Mouse (Mus musculus) lung, postnatal 0 days (tissue): ENCODE results near the gene Mroh3. TPM values are rescaled to one million over a fixed set of nuclear protein-coding genes. Genes with fewer than 3 reads are reported as not detected.

Source experiments
- ATAC-seq: fragments of 200-750 bp; cut with Nextera tagmentation; 2 replicates; pipeline ENCODE4 v1.8.0; 2017; ENCODE audit warnings: moderate library complexity
- DNase-seq: peaks from one replicate; pipeline ENCODE4 v3.0.0-alpha.2; 2016; ENCODE audit warnings: low spot score
- H3K27ac ChIP-seq: fragments of 300-500 bp; sonication (generic); 2 replicates; pipeline ENCODE4 v1.5.1; 2014; ENCODE audit warnings: antibody characterized with exemption, mild to moderate bottlenecking, low read length, mixed read lengths
- H3K27me3 ChIP-seq: fragments of 300-500 bp; sonication (generic); replicated peaks from 2 replicates; pipeline ENCODE4 v1.6.1; 2014; ENCODE audit warnings: low read length, mixed read lengths; ENCODE audit not compliant: insufficient read depth
- H3K36me3 ChIP-seq: fragments of 300-500 bp; sonication (generic); 2 replicates; pipeline ENCODE4 v1.6.1; 2014; ENCODE audit warnings: low read length, mixed read lengths; ENCODE audit not compliant: insufficient read depth
- H3K4me1 ChIP-seq: fragments of 300-500 bp; sonication (generic); 2 replicates; pipeline ENCODE4 v1.6.1; 2014; ENCODE audit warnings: antibody characterized with exemption, low read depth, low read length, mixed read lengths; ENCODE audit not compliant: insufficient read depth
- H3K4me2 ChIP-seq: fragments of 300-500 bp; sonication (generic); replicated peaks from 2 replicates; pipeline ENCODE4 v1.6.1; 2014; ENCODE audit warnings: low read depth, mild to moderate bottlenecking, low read length, moderate library complexity, mixed read lengths
- H3K4me3 ChIP-seq: fragments of 300-500 bp; sonication (generic); 2 replicates; pipeline ENCODE4 v1.5.1; 2014; ENCODE audit warnings: low read depth, low read length
- H3K9ac ChIP-seq: fragments of 300-500 bp; sonication (generic); replicated peaks from 2 replicates; pipeline ENCODE4 v1.6.1; 2014; ENCODE audit warnings: low read depth, mild to moderate bottlenecking
- H3K9me3 ChIP-seq: fragments of 300-500 bp; sonication (generic); 2 replicates; pipeline ENCODE4 v1.6.1; 2016; ENCODE audit warnings: low read length, mixed read lengths
- CTCF ChIP-seq: IDR thresholded peaks from 2 replicates; pipeline ENCODE4 v1.5.1; 2016; ENCODE audit warnings: antibody characterized with exemption, mild to moderate bottlenecking
- EP300 ChIP-seq: IDR thresholded peaks from 2 replicates; pipeline ENCODE4 v1.6.1; 2016; ENCODE audit warnings: antibody characterized with exemption, mild to moderate bottlenecking, control low read depth
- WGBS: fragments of 180-500 bp; shearing (Covaris S2); extraction: QIAGEN DNeasy Blood & Tissue Kit; methylation state at CpG from one replicate; pipeline ENCODE4 v1.1.7; 2014; 5-methylcytosine and 5-hydroxymethylcytosine counted together
- polyA plus RNA-seq: library from polyadenylated mRNA; unstranded; fragments of >200 nt; fragmentation: Nextera tagmentation; extraction: Ambion mirVana; gene quantifications from 2 replicates; pipeline ENCODE4 v1.2.1, GENCODE M21; 2015

Gene Mroh3
- polyA plus RNA-seq, 1 experiment from 2014 or later: 0.18 TPM

- Histone ChIP-seq H3K9ac (no peak overlapping the region), H3K27ac (no peak overlapping the region), H3K4me3 (no peak overlapping the region), H3K4me2 (no peak overlapping the region), H3K36me3 (no peaks in the 10 kb centered on the region), H3K27me3 (no peaks in the 10 kb centered on the region), H3K4me1 (no peaks in the 10 kb centered on the region; the same call in 1 of the 2 replicates), H3K9me3 (no peaks in the 10 kb centered on the region)
- ATAC-seq (peak; percentile 85), DNase-seq (peak; percentile 88)
- 7% methylated on average over 5 of the region's 5 CpGs for WGBS
- no peak for TF ChIP-seq EP300
- peak; percentile 98 for TF ChIP-seq CTCF
These were observed 42.5 kb downstream of the Mroh3 start for GRCm38 (mm10) chr1:136170109-136170508.

- TF ChIP-seq EP300 (no peak), CTCF (peak; percentile 70)
- Histone ChIP-seq H3K27me3 (no peaks in the 10 kb centered on the region), H3K4me2 (no peak overlapping the region), H3K4me3 (no peak overlapping the region), H3K9me3 (no peaks in the 10 kb centered on the region), H3K36me3 (no peaks in the 10 kb centered on the region), H3K9ac (no peak overlapping the region), H3K27ac (no peak overlapping the region), H3K4me1 (no peaks in the 10 kb centered on the region)
- no peak for ATAC-seq
- 67% methylated on average over 8 of the region's 8 CpGs for WGBS
- DNase-seq: peak; percentile 56
These were observed 45.0 kb downstream of the Mroh3 start for GRCm38 (mm10) chr1:136167657-136168056.

GRCm38 (mm10) chr1:136165436-136165835 lies 47.2 kb downstream of the Mroh3 start:
- TF ChIP-seq CTCF: no peak
- no peak for TF ChIP-seq EP300
- 64% methylated on average over 2 of the region's 2 CpGs for WGBS
- no peak for ATAC-seq

GRCm38 (mm10) chr1:136161333-136161921 lies 51.2 kb downstream of the Mroh3 start:
- H3K27me3 ChIP-seq: no peaks in the 10 kb centered on the region
- TF ChIP-seq CTCF: no peak
- TF ChIP-seq EP300: no peak
- WGBS: 86% methylated on average over 7 of the region's 7 CpGs
- H3K9me3 ChIP-seq: no peaks in the 10 kb centered on the region
- no peak overlapping the region for H3K9ac ChIP-seq
- no peak for DNase-seq
- no peak overlapping the region for H3K4me3 ChIP-seq
- no peak overlapping the region for H3K4me2 ChIP-seq
- no peak overlapping the region for H3K27ac ChIP-seq
- no peaks in the 10 kb centered on the region for H3K4me1 ChIP-seq
- no peaks in the 10 kb centered on the region for H3K36me3 ChIP-seq
- ATAC-seq: no peak

More at GRCm38 (mm10) chr1:136165436-136165835, 47.2 kb downstream of the Mroh3 start:
- no peak for DNase-seq
- H3K27ac ChIP-seq: no peak overlapping the region
- H3K4me1 ChIP-seq: no peaks in the 10 kb centered on the region
- H3K36me3 ChIP-seq: no peaks in the 10 kb centered on the region
- H3K9ac ChIP-seq: no peak overlapping the region
- no peaks in the 10 kb centered on the region for H3K9me3 ChIP-seq
- no peak overlapping the region for H3K4me2 ChIP-seq
- H3K27me3 ChIP-seq: no peaks in the 10 kb centered on the region
- H3K4me3 ChIP-seq: no peak overlapping the region

GRCm38 (mm10) chr1:136160930-136161329 lies 51.7 kb downstream of the Mroh3 start:
- 84% methylated on average over 6 of the region's 6 CpGs for WGBS
- no peaks in the 10 kb centered on the region for H3K9me3 ChIP-seq
- no peak for DNase-seq
- H3K27me3 ChIP-seq: no peaks in the 10 kb centered on the region
- no peak overlapping the region for H3K27ac ChIP-seq
- no peak overlapping the region for H3K4me3 ChIP-seq
- no peak overlapping the region for H3K4me2 ChIP-seq
- no peaks in the 10 kb centered on the region for H3K4me1 ChIP-seq
- TF ChIP-seq EP300 (no peak), CTCF (no peak)
- ATAC-seq: no peak
- no peaks in the 10 kb centered on the region for H3K36me3 ChIP-seq
- H3K9ac ChIP-seq: no peak overlapping the region

GRCm38 (mm10) chr1:136160297-136160696 lies 52.3 kb downstream of the Mroh3 start:
- H3K9me3 ChIP-seq: no peaks in the 10 kb centered on the region
- no peak overlapping the region for H3K27ac ChIP-seq
- 85% methylated on average over 12 of the region's 12 CpGs for WGBS
- no peak for TF ChIP-seq EP300
- no peak for TF ChIP-seq CTCF
- no peak for DNase-seq
- H3K4me3 ChIP-seq: no peak overlapping the region
- no peak overlapping the region for H3K9ac ChIP-seq
- no peak for ATAC-seq
- H3K4me1 ChIP-seq: no peaks in the 10 kb centered on the region
- no peaks in the 10 kb centered on the region for H3K36me3 ChIP-seq
- H3K4me2 ChIP-seq: no peak overlapping the region
- H3K27me3 ChIP-seq: no peaks in the 10 kb centered on the region

GRCm38 (mm10) chr1:136159830-136160229 lies 52.8 kb downstream of the Mroh3 start:
- TF ChIP-seq CTCF (peak; percentile 22; the same call in 1 of the 2 replicates), EP300 (no peak)
- 52% methylated on average over 12 of the region's 12 CpGs for WGBS
- Histone ChIP-seq H3K36me3 (no peaks in the 10 kb centered on the region), H3K4me3 (no peak overlapping the region), H3K4me1 (no peaks in the 10 kb centered on the region), H3K4me2 (no peak overlapping the region), H3K27ac (no peak overlapping the region), H3K9ac (no peak overlapping the region), H3K9me3 (no peaks in the 10 kb centered on the region), H3K27me3 (no peaks in the 10 kb centered on the region)
- DNase-seq: no peak
- no peak for ATAC-seq
